Mouse (Mus musculus) ZHBTc4 (cell line): ENCODE results near the gene Ppp1r12b.
A peak's percentile ranks its signal among the peaks of the same experiment; 100 is the strongest.

Source experiments
- DNase-seq: peaks from one replicate; pipeline ENCODE4 v3.0.0-alpha.2; 2011; ENCODE audit warnings: low read depth, low spot score

The Ppp1r12b gene

DNA sequence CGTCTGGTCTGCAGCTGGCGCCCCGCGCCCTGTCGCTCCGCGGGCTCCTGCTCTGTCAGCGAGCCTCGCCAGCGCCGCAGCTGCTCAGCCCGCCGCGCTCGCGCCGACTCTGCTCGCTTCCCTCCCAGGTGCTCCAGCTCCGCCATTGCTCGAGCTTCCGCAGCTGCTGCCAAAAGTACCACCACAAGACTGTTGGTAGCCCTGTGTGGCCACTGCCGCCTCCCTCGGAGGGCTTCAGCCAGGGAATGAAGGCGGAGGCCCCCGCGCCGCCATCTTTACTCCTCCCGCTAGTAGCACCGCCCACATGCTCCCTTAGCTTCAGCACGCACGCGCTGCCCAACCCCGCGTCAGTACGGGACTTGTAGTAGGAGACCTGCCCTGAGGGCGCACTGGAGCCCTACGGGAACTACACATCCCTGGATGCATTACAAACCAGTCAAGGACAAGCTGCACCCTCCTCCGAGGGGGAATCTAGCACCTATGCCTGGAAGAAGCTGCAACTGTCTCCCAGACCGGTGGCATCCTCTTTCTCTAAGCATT lies at the start of gene Ppp1r12b:
TSS of gene Ppp1r12b (minus strand) at position 306 of the 540 bp plus-strand sequence.
- peak; percentile 100 for DNase-seq

DNA sequence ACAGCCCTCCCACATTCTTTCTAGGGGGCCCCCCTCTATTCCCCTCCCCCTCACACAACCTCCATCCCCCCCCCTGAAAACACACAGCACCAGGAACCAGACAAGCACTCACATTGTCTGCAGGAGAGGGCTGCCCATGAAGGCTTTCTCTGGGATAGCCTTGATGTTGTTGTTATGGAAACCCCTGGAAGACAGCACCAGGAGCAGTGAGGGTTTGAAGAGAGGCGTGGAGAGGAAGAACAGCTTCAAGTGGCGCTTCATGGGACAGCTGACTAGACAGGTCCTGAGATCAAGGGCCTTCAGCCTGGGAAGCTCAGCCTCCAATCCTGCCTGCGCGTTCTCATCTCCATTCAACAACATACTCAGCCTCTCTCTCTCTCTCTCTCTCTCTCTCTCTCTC lies 47.6 kb upstream of the Ppp1r12b start:
- no peak for DNase-seq

- peak; percentile 29 for DNase-seq
Measured at GRCm38 (mm10) chr1:135000527-135000926, 44.8 kb upstream of the Ppp1r12b start.

DNA sequence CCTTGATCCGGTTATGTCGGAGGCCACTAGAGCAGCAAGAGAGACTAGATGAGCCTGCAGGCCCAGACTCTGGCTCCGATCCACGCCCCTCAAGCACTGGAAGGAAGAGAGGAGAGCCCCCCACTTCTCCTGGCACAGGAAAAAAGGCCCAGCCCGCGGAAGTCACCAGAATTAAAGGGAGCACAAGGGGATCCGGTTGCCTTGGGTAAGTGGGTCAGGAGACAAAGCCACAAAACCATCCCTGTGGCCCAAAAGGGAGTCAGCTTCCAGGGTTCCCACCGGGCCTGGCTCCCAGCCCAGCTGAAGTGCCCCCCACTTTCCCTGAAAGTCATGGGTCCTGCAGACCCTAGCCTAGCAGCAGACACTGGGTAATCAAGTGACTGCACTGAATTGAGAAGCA lies 42.5 kb upstream of the Ppp1r12b start:
- no peak for DNase-seq

- no peak for DNase-seq
Measured at GRCm38 (mm10) chr1:134997568-134997967, 41.8 kb upstream of the Ppp1r12b start.

DNA sequence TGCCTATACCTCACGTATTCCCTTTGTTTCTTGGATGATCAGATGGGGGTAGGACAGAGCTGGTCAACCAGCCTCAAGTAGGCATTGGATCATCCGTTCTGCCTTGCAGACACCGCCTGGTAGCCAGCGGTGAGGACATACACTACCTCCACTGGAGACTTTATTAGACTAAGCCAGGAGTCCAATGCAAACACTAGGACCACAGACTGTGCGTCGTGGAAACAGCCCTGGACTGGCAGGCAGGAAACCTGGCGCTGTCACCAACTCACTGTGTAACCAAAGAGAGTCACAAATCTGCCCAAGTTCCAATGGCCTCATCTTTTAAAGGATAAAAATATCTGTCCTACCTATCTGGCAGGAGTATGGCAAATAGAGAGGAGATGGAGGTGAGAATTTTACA lies 40.7 kb upstream of the Ppp1r12b start:
- no peak for DNase-seq

- peak; percentile 31 for DNase-seq
Measured at GRCm38 (mm10) chr1:134995954-134996353, 40.2 kb upstream of the Ppp1r12b start.

DNA sequence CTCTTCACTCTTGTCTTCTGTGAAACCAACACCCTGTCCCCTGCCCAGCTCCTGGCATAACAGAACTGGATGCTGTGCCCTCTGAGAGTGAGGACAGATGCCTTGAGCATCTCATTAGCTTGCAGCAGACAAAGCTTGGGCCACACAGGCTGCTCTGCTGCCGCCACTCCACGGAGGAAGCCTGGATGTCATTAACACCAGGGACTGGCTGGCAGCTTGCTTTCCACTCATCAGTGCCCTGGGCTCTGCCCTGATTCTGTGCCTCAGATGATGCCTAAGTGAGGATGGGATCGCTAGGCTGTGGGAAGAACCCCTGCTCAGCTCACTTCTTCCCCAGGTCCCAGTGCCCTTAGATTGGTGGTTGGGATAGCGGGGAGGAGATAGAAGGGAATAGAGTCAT lies 39.7 kb upstream of the Ppp1r12b start:
- DNase-seq: no peak

- no peak for DNase-seq
Measured at GRCm38 (mm10) chr1:134994739-134995138, 39.0 kb upstream of the Ppp1r12b start.

DNA sequence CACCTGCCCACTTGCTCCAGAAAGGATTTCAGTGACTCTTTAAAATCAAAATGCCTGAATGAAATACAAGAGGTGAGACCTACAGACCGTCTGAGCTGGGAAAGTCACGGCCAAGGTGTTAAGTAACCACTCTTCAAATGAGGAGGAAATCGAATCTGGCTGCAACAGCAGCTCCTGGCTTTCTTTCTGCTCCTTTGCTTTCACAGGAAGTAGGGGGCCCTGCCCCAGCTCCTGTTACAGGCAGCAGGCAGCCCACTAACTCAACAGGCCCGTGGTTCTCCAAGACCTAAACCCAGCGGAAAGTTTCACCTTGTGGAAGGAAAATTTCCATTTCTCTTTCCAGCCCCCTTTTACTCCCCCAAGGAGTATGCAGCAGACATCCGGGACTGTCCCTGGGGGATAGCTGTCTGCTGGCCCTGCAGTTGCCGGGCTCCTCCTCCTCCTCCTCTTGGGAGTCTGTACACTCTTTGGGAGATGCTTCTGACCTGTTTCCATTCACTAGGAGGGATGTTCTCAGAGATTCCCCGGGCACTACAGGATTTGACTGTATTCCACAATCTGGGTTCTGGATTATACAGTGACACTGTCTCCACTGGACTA lies 36.4 kb upstream of the Ppp1r12b start:
- no peak for DNase-seq

GRCm38 (mm10) chr1:134989372-134989771 lies 33.6 kb upstream of the Ppp1r12b start:
- DNase-seq: peak; percentile 87

DNA sequence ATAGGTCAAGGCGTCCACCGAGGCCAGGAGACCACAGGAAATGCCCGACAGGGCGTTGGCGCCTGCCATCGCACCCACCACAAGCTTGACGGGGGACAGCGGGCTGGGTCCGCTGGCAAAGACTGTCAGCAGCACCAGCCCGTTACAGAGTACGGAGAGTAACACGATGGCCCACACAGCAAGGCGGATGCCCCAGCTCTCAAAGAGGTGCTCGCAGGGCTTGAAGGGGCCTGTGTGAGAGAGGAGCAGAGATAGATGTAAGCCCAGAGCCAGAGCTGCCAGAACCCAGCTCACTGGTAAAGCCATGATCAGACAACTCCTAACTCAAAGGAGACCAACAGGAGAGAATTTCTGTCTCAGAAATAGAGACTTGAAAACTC lies 32.2 kb upstream of the Ppp1r12b start:
- peak; percentile 35 for DNase-seq

DNA sequence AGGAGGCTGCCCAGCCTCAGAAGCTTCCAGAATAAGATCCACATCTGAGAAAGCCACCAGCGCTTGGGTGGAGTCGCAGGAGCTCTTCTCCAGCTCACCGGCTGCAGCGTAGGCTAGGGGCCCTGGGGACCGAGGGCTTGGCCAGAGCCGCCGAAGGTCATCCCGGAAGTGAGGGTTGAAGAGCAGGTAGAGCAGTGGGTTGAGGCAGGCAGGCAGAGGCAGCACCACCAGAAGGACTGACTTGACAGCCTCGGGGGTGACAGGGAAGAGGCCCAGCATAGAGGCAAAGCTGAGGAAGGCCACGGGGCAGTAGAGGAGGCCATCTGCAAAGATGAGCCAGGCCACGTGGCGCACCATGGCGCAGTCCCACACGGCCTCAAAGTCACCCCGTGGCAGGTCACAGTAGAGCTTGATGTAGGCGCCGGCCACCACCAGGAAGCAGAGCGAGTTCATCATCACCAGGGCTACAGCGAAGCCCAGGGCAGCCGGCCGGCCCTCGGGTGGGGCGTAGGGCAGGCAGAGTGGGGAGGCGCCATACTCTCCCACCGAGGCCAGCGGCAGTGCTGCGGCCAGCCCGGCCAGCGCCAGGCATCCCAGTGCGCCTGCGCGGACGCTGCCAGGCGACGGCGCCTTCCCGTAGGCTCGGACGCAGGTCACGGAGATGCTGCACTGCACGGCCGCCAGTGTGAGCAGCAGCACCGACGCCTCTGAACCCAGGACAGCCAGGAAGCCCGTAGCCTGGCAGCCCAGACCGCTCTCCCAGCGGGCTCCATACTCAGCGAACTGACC lies 31.6 kb upstream of the Ppp1r12b start:
- peak; percentile 60 for DNase-seq

GRCm38 (mm10) chr1:134972920-134973319 lies 17.2 kb upstream of the Ppp1r12b start:
- no peak for DNase-seq

DNA sequence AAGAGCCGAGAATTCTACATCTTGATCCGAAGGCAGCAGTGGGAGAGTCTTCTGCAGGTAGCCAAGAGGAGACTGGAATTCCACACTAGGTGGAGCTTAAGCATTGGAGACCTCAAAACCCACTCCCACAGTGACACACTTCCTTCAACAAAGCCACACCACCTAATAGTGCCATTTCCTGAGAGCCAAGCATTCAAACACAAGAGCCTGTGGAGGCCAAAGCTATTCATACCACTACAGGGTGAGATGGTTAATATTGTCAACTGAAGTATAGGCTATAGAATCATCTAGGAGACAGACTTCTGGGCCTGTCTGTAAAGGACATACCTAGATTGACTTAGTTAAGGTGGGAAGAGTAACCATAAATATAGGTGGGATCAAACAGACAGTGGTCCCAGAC lies 9.7 kb upstream of the Ppp1r12b start:
- DNase-seq: peak; percentile 71

- DNase-seq: no peak
Measured at GRCm38 (mm10) chr1:134962821-134963220, 7.1 kb upstream of the Ppp1r12b start.

DNA sequence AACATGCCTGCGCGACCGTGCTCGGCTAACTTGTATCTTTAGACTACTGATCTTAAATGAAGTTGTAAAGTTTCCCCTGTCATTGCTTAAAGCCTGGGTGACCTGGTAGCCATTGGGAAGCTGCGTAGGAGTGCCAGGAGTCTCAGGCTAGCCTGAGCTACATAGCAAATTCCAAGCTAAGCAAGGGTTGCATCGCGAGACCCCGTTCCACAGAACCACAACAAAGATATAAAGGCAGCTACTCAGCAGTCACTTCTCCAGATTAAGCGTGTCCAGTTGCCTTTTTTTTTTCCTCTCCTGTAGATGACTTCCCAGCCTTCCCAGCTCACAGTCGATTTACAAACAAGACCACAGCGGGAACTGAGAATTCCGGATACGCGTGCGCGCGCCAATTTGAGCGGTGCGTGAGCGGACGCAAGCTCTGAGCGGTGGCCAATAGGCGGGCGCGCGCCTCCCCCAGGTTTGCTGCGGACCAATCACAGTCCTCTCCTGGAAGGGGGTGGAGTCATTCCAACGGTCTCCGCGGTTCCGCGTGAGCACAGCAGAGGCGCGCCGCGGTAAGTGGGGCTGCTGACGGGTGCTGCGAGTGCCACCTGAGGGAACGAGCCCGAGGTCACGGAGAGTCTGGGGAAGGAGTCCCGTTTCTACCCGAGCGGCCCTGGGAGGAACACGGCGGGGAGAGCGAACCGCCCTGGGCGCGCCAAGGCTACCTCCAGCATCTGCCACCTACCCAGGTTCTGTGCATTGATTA lies 6.5 kb upstream of the Ppp1r12b start, which contains the start of gene Ube2t:
TSS of gene Ube2t (plus strand) at position 513 of the 751 bp plus-strand sequence.
- peak; percentile 99 for DNase-seq

DNA sequence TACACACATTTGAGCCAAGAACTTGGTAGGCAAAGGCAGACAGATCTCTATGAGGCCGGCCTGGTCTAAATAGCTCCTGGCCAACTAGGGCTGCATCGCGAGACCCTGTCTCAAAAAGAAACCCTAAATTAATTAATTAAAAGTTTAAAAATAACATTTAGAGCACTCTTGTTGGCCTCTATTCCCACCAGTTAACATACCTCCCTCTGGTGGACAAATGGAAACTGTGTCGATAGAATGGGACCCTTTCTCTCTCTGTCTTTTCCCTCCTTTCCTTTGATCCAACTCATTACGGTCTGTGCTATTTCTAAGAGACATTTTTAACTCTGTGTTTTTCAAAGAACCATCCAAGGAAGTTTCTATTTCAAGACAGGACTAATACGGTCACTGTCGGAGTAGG lies 4.9 kb upstream of the Ppp1r12b start:
- DNase-seq: peak; percentile 34

DNA sequence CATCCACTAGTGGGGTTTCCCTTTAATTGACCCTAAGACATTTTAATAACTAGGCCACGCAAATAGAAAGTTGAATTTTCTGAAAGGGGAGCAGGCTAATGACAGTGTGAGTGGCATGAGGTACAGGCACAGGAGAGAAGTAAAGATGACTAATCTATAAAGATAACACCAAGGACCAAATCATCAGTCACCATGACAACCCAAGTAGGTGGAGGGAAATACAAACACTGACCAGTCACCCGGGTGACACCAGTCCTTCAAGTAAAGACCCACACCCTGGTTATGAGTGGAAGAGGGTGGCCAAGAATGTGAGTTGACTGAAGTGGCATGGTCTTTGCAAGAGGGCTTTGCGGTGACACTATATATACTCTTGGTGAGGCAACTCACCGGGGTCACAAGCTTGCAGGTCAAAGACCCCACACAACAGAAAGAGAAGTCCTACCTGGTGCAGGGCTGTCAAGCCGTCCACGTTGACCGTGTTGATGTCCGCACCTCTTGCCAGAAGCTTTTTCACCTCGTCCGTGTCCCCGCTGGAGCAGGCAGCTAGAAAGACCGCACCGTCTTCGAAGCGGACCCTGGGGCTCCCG lies 599 bp downstream of the Ppp1r12b start:
- no peak for DNase-seq

DNA sequence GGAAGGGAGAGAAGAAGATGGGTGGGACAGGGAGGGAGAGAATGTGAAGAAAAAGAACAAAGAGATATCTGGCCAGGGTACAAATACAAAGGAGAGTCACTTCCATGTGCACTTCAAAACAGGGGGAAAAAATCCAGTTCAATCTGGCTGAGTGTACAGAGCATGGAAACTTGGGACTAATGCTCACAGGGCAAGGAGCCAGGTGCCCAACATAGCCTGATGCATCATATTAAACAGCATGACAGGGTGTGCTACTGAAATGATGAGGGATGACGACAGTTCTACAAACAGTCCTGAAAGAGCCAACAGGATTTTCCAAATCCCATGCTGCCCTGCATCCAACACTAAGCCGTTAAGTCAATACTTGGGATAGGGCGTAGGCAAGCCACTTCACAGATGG lies 5.8 kb downstream of the Ppp1r12b start:
- no peak for DNase-seq

GRCm38 (mm10) chr1:134947590-134947989 lies 8.2 kb downstream of the Ppp1r12b start:
- no peak for DNase-seq

DNA sequence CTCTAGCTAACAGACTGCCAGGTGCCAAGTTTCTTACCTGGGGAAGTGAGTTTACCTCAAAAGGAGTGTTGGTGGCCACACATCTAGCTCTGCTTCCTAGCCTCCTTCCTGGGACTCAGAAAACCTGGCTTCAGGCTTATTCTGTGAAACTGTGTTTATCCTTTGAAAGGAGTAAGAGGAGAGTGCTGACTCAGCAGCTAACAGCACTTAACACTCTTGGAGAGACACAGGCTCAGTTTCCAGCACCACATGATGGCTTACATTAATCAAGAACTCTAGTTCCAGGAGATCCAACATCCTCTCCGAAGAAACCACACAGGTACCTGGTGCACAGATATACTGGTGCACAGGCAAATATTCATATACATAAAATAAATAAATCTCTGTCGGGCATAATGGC lies 12.8 kb downstream of the Ppp1r12b start:
- DNase-seq: no peak
